Mouse (Mus musculus) cerebellum, adult 2 months (tissue): ENCODE results near the gene Grap.

Source experiments
- CTCF ChIP-seq: fragments of 200-500 bp; IDR thresholded peaks from 2 replicates; pipeline ENCODE4 v1.5.1; 2011; ENCODE audit warnings: low read depth, mild to moderate bottlenecking, control low read depth, low read length, moderate library complexity, borderline replicate concordance; ENCODE audit not compliant: insufficient read depth
- POLR2A ChIP-seq: fragments of 200-500 bp; IDR thresholded peaks from 2 replicates; pipeline ENCODE4 v1.6.1; 2011; ENCODE audit warnings: low read length, control low read depth, borderline replicate concordance; ENCODE audit not compliant: insufficient read depth

- TF ChIP-seq CTCF = no peak
- TF ChIP-seq POLR2A = no peak
These were observed 11.0 kb upstream of the Grap start for GRCm38 (mm10) chr11:61642106-61642505.
